Mouse (Mus musculus): ENCODE data around the gene Tomt.

- TF ChIP-seq ZNF384 (IDR thresholded peaks at IDR 0.05; ENCODE audit: low read depth, low read length) (no peak), HCFC1 (IDR thresholded peaks at IDR 0.05; ENCODE audit: borderline replicate concordance, insufficient read depth, low read length) (no peak), ZC3H11A (IDR thresholded peaks at IDR 0.05; ENCODE audit: borderline replicate concordance, low read depth, low read length) (no peak), MAFK (IDR thresholded peaks at IDR 0.05; ENCODE audit: insufficient read depth, low read depth, low read length) (no peak), CHD2 (IDR thresholded peaks at IDR 0.05; ENCODE audit: low read depth, low read length) (no peak)
Observed at GRCm38 (mm10) chr7:101886274-101886673, 19.9 kb downstream of the Tomt start.
